Mouse (Mus musculus) gastrocnemius, postnatal 25 days (tissue): ENCODE results near the gene Rpa1. TPM values are rescaled to one million over a fixed set of nuclear protein-coding genes. Genes with fewer than 3 reads are reported as not detected.
"Not testable (repeated sequence)": the region's sequence is repeated elsewhere in the genome, so short reads cannot be mapped to it uniquely, and the experiment has no call there.

Experiments used
- DNase-seq: peaks from one replicate; pipeline ENCODE4 v3.0.0; 2022
- total RNA-seq, 2 experiments: library from RNA; stranded (reverse); gene quantifications; 1 replicate in 1 of 2; 2 replicates in 1 of 2; pipeline ENCODE4 v1.2.3; 2021

Rpa1 gene
- total RNA-seq, 2 experiments from 2014 or later: 54.8 to 57.9 TPM

GRCm38 (mm10) chr11:75286868-75287267 is 61.3 kb downstream of the Rpa1 start:
- DNase-seq: no peak

GRCm38 (mm10) chr11:75285893-75286467 is 62.1 kb downstream of the Rpa1 start:
- DNase-seq: no peak

GRCm38 (mm10) chr11:75283784-75284183 is 64.3 kb downstream of the Rpa1 start:
- not testable (repeated sequence) for DNase-seq

GRCm38 (mm10) chr11:75282496-75283120 is 65.5 kb downstream of the Rpa1 start:
- DNase-seq: no peak

GRCm38 (mm10) chr11:75281380-75282256 is 66.5 kb downstream of the Rpa1 start:
- no peak for DNase-seq

GRCm38 (mm10) chr11:75280435-75281001 is 67.6 kb downstream of the Rpa1 start:
- DNase-seq: no peak

- DNase-seq: no peak
These were observed 68.1 kb downstream of the Rpa1 start for GRCm38 (mm10) chr11:75280066-75280410.

GRCm38 (mm10) chr11:75279342-75280065 is 68.6 kb downstream of the Rpa1 start:
- DNase-seq: no peak

GRCm38 (mm10) chr11:75279013-75279341 is 69.1 kb downstream of the Rpa1 start:
- no peak for DNase-seq

GRCm38 (mm10) chr11:75278115-75278514 is 70.0 kb downstream of the Rpa1 start:
- DNase-seq: no peak

GRCm38 (mm10) chr11:75275035-75275434 is 73.1 kb downstream of the Rpa1 start:
- no peak for DNase-seq

- DNase-seq: no peak
These were observed 74.7 kb downstream of the Rpa1 start for GRCm38 (mm10) chr11:75273466-75273865.

GRCm38 (mm10) chr11:75270985-75271434 is 77.1 kb downstream of the Rpa1 start:
- DNase-seq: peak; percentile 58

GRCm38 (mm10) chr11:75270276-75270984 is 77.7 kb downstream of the Rpa1 start:
- no peak for DNase-seq

- DNase-seq: no peak
These were observed 78.9 kb downstream of the Rpa1 start for GRCm38 (mm10) chr11:75269213-75269612.

GRCm38 (mm10) chr11:75268492-75268891 is 79.6 kb downstream of the Rpa1 start:
- DNase-seq: peak; percentile 48

GRCm38 (mm10) chr11:75267826-75268281 is 80.3 kb downstream of the Rpa1 start:
- peak; percentile 75 for DNase-seq

GRCm38 (mm10) chr11:75265545-75265944 is 82.6 kb downstream of the Rpa1 start:
- DNase-seq: no peak

- DNase-seq: no peak
These were observed 83.6 kb downstream of the Rpa1 start for GRCm38 (mm10) chr11:75264550-75264949.

GRCm38 (mm10) chr11:75263964-75264312 is 84.2 kb downstream of the Rpa1 start:
- DNase-seq: no peak

GRCm38 (mm10) chr11:75263274-75263963 is 84.7 kb downstream of the Rpa1 start:
- peak; percentile 22 for DNase-seq
